Mouse (Mus musculus): ENCODE data around the gene Hcfc1r1. TPM values are rescaled to one million over a fixed set of nuclear protein-coding genes. Genes with fewer than 3 reads are reported as not detected.

Hcfc1r1 gene
- total and polyA plus RNA-seq, 3 experiments: 6.0 to 26.5 (median 8.9) TPM

GRCm38 (mm10) chr17:23658450-23658849, 14.9 kb upstream of the Hcfc1r1 start:
- Histone ChIP-seq H3K36me3 (replicated peaks in 1 of 2; ENCODE audit: control insufficient read depth in 1 of 2, insufficient read depth in 1 of 2, low read length in 1 of 2) (no peaks in the 10 kb centered on the region), H3K9me3 (replicated peaks; ENCODE audit: low read length) (peaks cover 3% of the 10 kb centered on the region), H3K9ac (ENCODE audit: insufficient read depth, low read depth) (no peak overlapping the region), H3K27ac (ENCODE audit: insufficient read depth, low read depth) (no peak overlapping the region), H3K79me2 (replicated peaks; ENCODE audit: control insufficient read depth, extremely low read depth, insufficient read depth, poor library complexity, severe bottlenecking) (no peaks in the 10 kb centered on the region), H3K27me3 (replicated peaks) (peaks cover 84% of the 10 kb centered on the region), H3K4me1 (ENCODE audit: control insufficient read depth in 1 of 2, insufficient read depth in 2 of 2) (peaks cover 4 to 7% of the 10 kb centered on the region in 2 experiments; a peak in 3 of 4 replicates), H3K4me2 (ENCODE audit: insufficient read depth, low read depth, poor library complexity, severe bottlenecking) (no peak overlapping the region), H3K4me3 (replicated peaks in 1 of 3; ENCODE audit: low read depth in 2 of 3, low read length in 2 of 3, poor library complexity in 1 of 3) (no peak overlapping the region)
- no peak for DNase-seq (ENCODE audit: extremely low read depth)
- TF ChIP-seq USF1 (IDR thresholded peaks at IDR 0.05; ENCODE audit: low read depth, low read length) (no peak), ZNF384 (IDR thresholded peaks at IDR 0.05; ENCODE audit: low read depth, low read length) (peak; percentile 51; the same call in 1 of the 2 replicates)
- dilution Hi-C loops (cut with MboI; ENCODE audit: extremely low pct_ligation_motif_present, extremely low pct_unique_long_range_greater_than_20kb, low sequenced_read_pairs) (no loop called here), in situ Hi-C loops (cut with MboI; ENCODE audit: low pct_ligation_motif_present, low pct_unique_long_range_greater_than_20kb, low sequenced_read_pairs) (no loop called here)

GRCm38 (mm10) chr17:23660117-23660875, 13.1 kb upstream of the Hcfc1r1 start, which contains the start of gene Bicdl2:
TSS of gene Bicdl2 (plus strand) at chr17:23660506.
- DNase-seq (ENCODE audit: extremely low read depth): no peak
- H3K36me3 ChIP-seq (replicated peaks in 1 of 2; ENCODE audit: control insufficient read depth in 1 of 2, insufficient read depth in 1 of 2, low read length in 1 of 2): peaks cover 0 to 2% of the 10 kb centered on the region in 2 experiments
- dilution Hi-C loops (cut with MboI; ENCODE audit: extremely low pct_ligation_motif_present, extremely low pct_unique_long_range_greater_than_20kb, low sequenced_read_pairs): no loop called here
- H3K27ac ChIP-seq (ENCODE audit: insufficient read depth, low read depth): no peak within 1 kb of the TSS
- TF ChIP-seq SMC3 (IDR thresholded peaks at IDR 0.05; ENCODE audit: low read depth, low read length): peak; percentile 60
- TF ChIP-seq CTCF (conservative IDR thresholded peaks at IDR 0.05 in 1 of 2, IDR thresholded peaks at IDR 0.05 in 1 of 2; ENCODE audit: low read depth in 2 of 2, low read length in 2 of 2): peak; percentile 37 to 71; a peak in 3 of 4 replicates
- peak; percentile 22 for TF ChIP-seq RAD21 (IDR thresholded peaks at IDR 0.05; ENCODE audit: low read depth, low read length)
- peak; percentile 39; the same call in 1 of the 2 replicates for TF ChIP-seq ZKSCAN1 (IDR thresholded peaks at IDR 0.05; ENCODE audit: borderline replicate concordance, low read depth, low read length)
- no peak for TF ChIP-seq USF2 (conservative IDR thresholded peaks at IDR 0.05; ENCODE audit: low read depth, low read length)
- no peak within 1 kb of the TSS for H3K9ac ChIP-seq (ENCODE audit: insufficient read depth, low read depth)
- H3K79me2 ChIP-seq (replicated peaks; ENCODE audit: control insufficient read depth, extremely low read depth, insufficient read depth, poor library complexity, severe bottlenecking): no peaks in the 10 kb centered on the region
- peak within 1 kb of the TSS; percentile 29; the same call in 1 of the 2 replicates for H3K4me2 ChIP-seq (ENCODE audit: insufficient read depth, low read depth, poor library complexity, severe bottlenecking)
- peaks cover 3% of the 10 kb centered on the region for H3K9me3 ChIP-seq (replicated peaks; ENCODE audit: low read length)
- H3K27me3 ChIP-seq (replicated peaks): peaks cover 75% of the 10 kb centered on the region
- peaks cover 7 to 12% of the 10 kb centered on the region in 2 experiments; a peak in 3 of 4 replicates for H3K4me1 ChIP-seq (ENCODE audit: control insufficient read depth in 1 of 2, insufficient read depth in 2 of 2)
- H3K4me3 ChIP-seq (replicated peaks in 1 of 3; ENCODE audit: low read depth in 2 of 3, low read length in 2 of 3, poor library complexity in 1 of 3): no peak within 1 kb of the TSS
- in situ Hi-C loops (cut with MboI; ENCODE audit: low pct_ligation_motif_present, low pct_unique_long_range_greater_than_20kb, low sequenced_read_pairs): loop anchor here (5.0 to 10.0 kb wide), 2 partner anchors 42 to 305 kb away; no protein-coding TSS in a partner anchor

GRCm38 (mm10) chr17:23660876-23661200, 12.6 kb upstream of the Hcfc1r1 start:
- no peak overlapping the region for H3K4me3 ChIP-seq (replicated peaks in 1 of 3; ENCODE audit: low read depth in 2 of 3, low read length in 2 of 3, poor library complexity in 1 of 3)
- DNase-seq (ENCODE audit: extremely low read depth): no peak
- dilution Hi-C loops (cut with MboI; ENCODE audit: extremely low pct_ligation_motif_present, extremely low pct_unique_long_range_greater_than_20kb, low sequenced_read_pairs): no loop called here
- TF ChIP-seq RAD21 (IDR thresholded peaks at IDR 0.05; ENCODE audit: low read depth, low read length): no peak
- no peak for TF ChIP-seq USF1 (IDR thresholded peaks at IDR 0.05; ENCODE audit: low read depth, low read length)
- in situ Hi-C loops (cut with MboI; ENCODE audit: low pct_ligation_motif_present, low pct_unique_long_range_greater_than_20kb, low sequenced_read_pairs): loop anchor here (5.0 to 10.0 kb wide), 2 partner anchors 41 to 304 kb away; no protein-coding TSS in a partner anchor
- no peak overlapping the region for H3K9ac ChIP-seq (ENCODE audit: insufficient read depth, low read depth)
- peaks cover 0 to 7% of the 10 kb centered on the region in 2 experiments for H3K36me3 ChIP-seq (replicated peaks in 1 of 2; ENCODE audit: control insufficient read depth in 1 of 2, insufficient read depth in 1 of 2, low read length in 1 of 2)
- no peak overlapping the region for H3K27ac ChIP-seq (ENCODE audit: insufficient read depth, low read depth)
- peaks cover 7 to 12% of the 10 kb centered on the region in 2 experiments; a peak in 3 of 4 replicates for H3K4me1 ChIP-seq (ENCODE audit: control insufficient read depth in 1 of 2, insufficient read depth in 2 of 2)
- H3K27me3 ChIP-seq (replicated peaks): peaks cover 70% of the 10 kb centered on the region
- peaks cover 3% of the 10 kb centered on the region for H3K9me3 ChIP-seq (replicated peaks; ENCODE audit: low read length)
- H3K79me2 ChIP-seq (replicated peaks; ENCODE audit: control insufficient read depth, extremely low read depth, insufficient read depth, poor library complexity, severe bottlenecking): no peaks in the 10 kb centered on the region
- H3K4me2 ChIP-seq (ENCODE audit: insufficient read depth, low read depth, poor library complexity, severe bottlenecking): peak overlapping the region; percentile 29; the same call in 1 of the 2 replicates

Data from CH12.LX (cell line).